Mouse (Mus musculus) ES-E14 (cell line): ENCODE results near the gene Mthfd1l. TPM values are rescaled to one million over a fixed set of nuclear protein-coding genes. Genes with fewer than 3 reads are reported as not detected.
A peak's percentile ranks its signal among the peaks of the same experiment; 100 is the strongest.
"Not testable (repeated sequence)": the region's sequence is repeated elsewhere in the genome, so short reads cannot be mapped to it uniquely, and the experiment has no call there.

ENCODE experiments used
- DNase-seq: peaks from one replicate; pipeline ENCODE4 v3.0.0-alpha.2; 2013; ENCODE audit warnings: low read depth, low spot score
- H3K27ac ChIP-seq: 2 replicates; pipeline ENCODE4 v1.5.1; 2012; ENCODE audit warnings: low read depth, mild to moderate bottlenecking, low read length, moderate library complexity, mixed read lengths; ENCODE audit not compliant: poor library complexity, insufficient read depth, severe bottlenecking
- H3K36me3 ChIP-seq: 2 replicates; pipeline ENCODE4 v1.6.1; 2012; ENCODE audit warnings: mild to moderate bottlenecking, low read length, moderate library complexity, mixed read lengths; ENCODE audit not compliant: control insufficient read depth, poor library complexity, insufficient read depth, severe bottlenecking
- H3K4me1 ChIP-seq, 2 experiments: fragments of 150-350 bp in 1 of 2; sonication (generic) in 1 of 2; 2 replicates each; pipeline ENCODE4 v1.6.1; 2012; ENCODE audit warnings: low read length in 2 of 2, mild to moderate bottlenecking in 1 of 2, mixed read lengths in 1 of 2; ENCODE audit not compliant: control insufficient read depth in 2 of 2, insufficient read depth in 2 of 2, poor library complexity in 1 of 2
- H3K4me3 ChIP-seq, 2 experiments: fragments of 150-350 bp in 1 of 2; sonication (generic) in 1 of 2; 2 replicates each; pipeline ENCODE4 v1.5.1; 2012; ENCODE audit warnings: low read length in 2 of 2, low read depth in 1 of 2, mild to moderate bottlenecking in 1 of 2, mixed read lengths in 1 of 2; ENCODE audit not compliant: insufficient read depth in 1 of 2, poor library complexity in 1 of 2, severe bottlenecking in 1 of 2
- H3K9ac ChIP-seq: 2 replicates; pipeline ENCODE4 v1.6.1; 2012; ENCODE audit warnings: low read depth, mild to moderate bottlenecking, low read length, mixed read lengths; ENCODE audit not compliant: poor library complexity, insufficient read depth, severe bottlenecking
- H3K9me3 ChIP-seq: fragments of 150-350 bp; sonication (generic); 2 replicates; pipeline ENCODE4 v1.6.1; 2012; ENCODE audit warnings: low read depth, mild to moderate bottlenecking, low read length; ENCODE audit not compliant: control insufficient read depth, insufficient read depth
- CHD2 ChIP-seq: IDR thresholded peaks from 2 replicates; pipeline ENCODE4 v1.6.1; 2014; ENCODE audit warnings: mild to moderate bottlenecking, low read depth, low read length, inconsistent platforms
- HCFC1 ChIP-seq: IDR thresholded peaks from 2 replicates; pipeline ENCODE4 v1.6.1; 2012; ENCODE audit warnings: low read length, inconsistent platforms, borderline replicate concordance; ENCODE audit not compliant: insufficient read depth
- MAFK ChIP-seq: IDR thresholded peaks from 2 replicates; pipeline ENCODE4 v1.6.1; 2014; ENCODE audit warnings: mild to moderate bottlenecking, low read depth, low read length, inconsistent platforms; ENCODE audit not compliant: insufficient read depth
- ZC3H11A ChIP-seq: IDR thresholded peaks from 2 replicates; pipeline ENCODE4 v1.6.1; 2012; ENCODE audit warnings: low read depth, mild to moderate bottlenecking, inconsistent platforms, low read length, borderline replicate concordance
- ZNF384 ChIP-seq: IDR thresholded peaks from 2 replicates; pipeline ENCODE4 v1.6.1; 2012; ENCODE audit warnings: low read depth, low read length, inconsistent platforms
- in situ Hi-C, 2 experiments: fragments of 600-800 bp; cut with MboI; formaldehyde crosslinking; loops; one replicate each; pipeline ENCODE4 v1.15.1; 2025; ENCODE audit warnings: low sequenced_read_pairs in 2 of 2, inconsistent platforms in 1 of 2; ENCODE audit not compliant: unreplicated experiment in 2 of 2
- total RNA-seq: library from RNA; depleted of rRNA; stranded (reverse); fragments of 300-350 nt; gene quantifications from 2 replicates; pipeline ENCODE4 v1.2.3, GENCODE M21; 2012

Gene Mthfd1l
- total RNA-seq, 1 experiment, result 48.5 TPM

DNA sequence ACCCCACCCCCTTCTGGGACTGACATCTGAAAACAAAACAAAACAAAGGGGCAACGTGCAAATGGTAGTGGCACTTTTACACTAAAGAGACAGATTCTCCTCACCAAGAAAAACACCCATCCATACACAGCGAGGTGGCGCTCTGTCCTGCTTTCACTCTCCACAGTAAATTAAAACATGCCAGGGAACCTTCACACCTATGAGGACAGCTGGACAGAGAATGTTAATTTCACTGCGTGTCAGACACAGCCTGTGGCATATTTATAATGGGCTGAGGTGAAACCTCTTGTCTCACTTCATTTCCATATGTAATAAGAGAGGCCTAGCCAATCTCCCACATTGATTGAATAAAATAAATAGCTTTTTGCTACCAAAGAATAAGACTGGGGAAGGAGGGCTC lies 146.4 kb downstream of the Mthfd1l start:
- no peaks in the 10 kb centered on the region; the same call in none of the 2 replicates for H3K36me3 ChIP-seq
- in situ Hi-C loops, result no loop called here
- no peak for DNase-seq
- H3K4me3 ChIP-seq, result no peak overlapping the region
- no peaks in the 10 kb centered on the region for H3K9me3 ChIP-seq
- H3K27ac ChIP-seq, result no peak overlapping the region
- H3K9ac ChIP-seq, result no peak overlapping the region
- H3K4me1 ChIP-seq, result peaks cover 5 to 12% of the 10 kb centered on the region in 2 experiments; a peak in 3 of 4 replicates
- TF ChIP-seq MAFK, result no peak
- TF ChIP-seq CHD2, result no peak
- TF ChIP-seq HCFC1, result no peak
- no peak for TF ChIP-seq ZC3H11A
- no peak for TF ChIP-seq ZNF384

DNA sequence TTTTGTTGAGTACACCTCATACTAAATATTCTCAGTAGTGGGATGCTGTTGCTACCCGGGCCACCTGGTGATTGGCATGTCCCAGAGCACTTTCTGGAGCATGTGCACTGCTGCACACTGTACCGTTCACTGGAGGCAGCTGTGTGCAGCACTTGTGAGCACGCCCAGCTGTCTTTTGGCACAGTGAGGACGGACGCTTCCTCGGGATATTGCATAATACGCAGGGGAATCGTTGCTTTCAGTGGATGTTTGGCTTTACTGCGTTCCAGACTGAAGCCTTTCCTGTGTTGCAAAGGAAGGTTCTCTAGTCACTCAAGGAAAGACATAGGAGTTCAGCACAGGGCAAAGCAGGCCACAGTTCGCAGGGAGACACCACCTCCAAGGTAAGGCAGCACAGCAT lies 147.8 kb downstream of the Mthfd1l start:
- H3K9me3 ChIP-seq, result no peaks in the 10 kb centered on the region
- H3K4me1 ChIP-seq, result peaks cover 8 to 20% of the 10 kb centered on the region in 2 experiments
- no peak for TF ChIP-seq HCFC1
- TF ChIP-seq ZNF384, result no peak
- no peak for TF ChIP-seq MAFK
- no peak for TF ChIP-seq ZC3H11A
- TF ChIP-seq CHD2, result no peak
- H3K9ac ChIP-seq, result no peak overlapping the region
- H3K36me3 ChIP-seq, result no peaks in the 10 kb centered on the region; the same call in none of the 2 replicates
- DNase-seq, result no peak
- in situ Hi-C loops, result no loop called here
- H3K4me3 ChIP-seq, result no peak overlapping the region
- H3K27ac ChIP-seq, result peak overlapping the region; percentile 36; the same call in 1 of the 2 replicates

DNA sequence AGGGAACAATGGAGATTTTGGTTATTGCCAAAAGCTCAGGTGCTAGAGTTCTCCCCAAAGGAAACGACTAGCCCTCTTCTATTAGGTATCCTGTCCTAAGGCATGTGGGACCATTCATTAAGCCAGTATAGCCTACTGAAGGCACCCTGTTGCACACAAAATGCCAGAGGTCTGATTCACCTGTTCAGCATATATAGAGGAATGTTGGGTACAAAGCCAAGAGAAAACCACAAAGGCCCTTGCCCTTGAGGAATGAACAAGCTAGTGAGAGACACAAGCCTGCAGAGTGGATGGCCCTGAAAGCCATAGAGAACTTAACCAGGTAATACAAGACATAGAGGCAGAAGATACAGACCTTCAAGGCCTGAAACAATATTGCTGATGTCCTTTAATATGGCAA lies 148.3 kb downstream of the Mthfd1l start:
- no peak overlapping the region for H3K9ac ChIP-seq
- H3K4me1 ChIP-seq, result peaks cover 8 to 20% of the 10 kb centered on the region in 2 experiments
- H3K27ac ChIP-seq, result no peak overlapping the region
- no peak for DNase-seq
- in situ Hi-C loops, result no loop called here
- no peaks in the 10 kb centered on the region for H3K9me3 ChIP-seq
- no peaks in the 10 kb centered on the region; the same call in none of the 2 replicates for H3K36me3 ChIP-seq
- TF ChIP-seq HCFC1, result no peak
- TF ChIP-seq CHD2, result no peak
- TF ChIP-seq ZC3H11A, result no peak
- TF ChIP-seq MAFK, result no peak
- TF ChIP-seq ZNF384, result no peak
- H3K4me3 ChIP-seq, result no peak overlapping the region

DNA sequence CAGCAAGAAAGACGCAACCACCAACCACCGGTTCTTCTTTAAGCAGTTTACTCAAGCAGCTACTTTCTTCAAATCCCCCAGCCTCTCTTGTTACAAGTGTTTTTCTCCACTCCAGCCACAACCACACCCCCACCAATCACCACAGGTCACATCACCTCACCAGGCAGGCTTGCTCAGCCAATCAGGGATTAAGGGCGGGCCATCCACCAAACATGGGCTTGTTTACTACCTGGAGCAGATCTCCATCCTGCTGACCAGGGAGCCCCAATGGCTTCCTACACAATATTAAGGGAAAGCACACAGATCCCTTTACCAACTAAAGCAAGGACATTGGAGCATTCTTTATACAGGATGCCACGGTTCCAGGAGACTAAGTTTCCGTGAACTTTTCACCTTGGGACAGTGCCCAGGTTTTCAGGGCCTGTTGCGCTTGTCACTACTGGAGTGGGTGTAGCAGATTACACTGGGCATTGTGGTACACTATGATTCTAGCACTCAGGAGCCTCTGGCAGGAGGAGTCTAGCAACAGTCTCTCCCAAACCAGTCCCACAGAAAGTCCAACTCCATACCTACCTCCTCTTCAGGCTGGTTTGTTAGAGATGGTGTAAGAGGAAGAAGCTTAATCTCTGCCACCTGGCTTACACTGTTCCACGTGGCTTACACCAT lies 150.5 kb downstream of the Mthfd1l start:
- in situ Hi-C loops, DNase-seq, H3K36me3 ChIP-seq, H3K4me3 ChIP-seq, H3K9me3 ChIP-seq, H3K9ac ChIP-seq: not testable (repeated sequence)
- Histone ChIP-seq H3K27ac (peak overlapping the region; percentile 79), H3K4me1 (peaks cover 12 to 23% of the 10 kb centered on the region in 2 experiments)

DNA sequence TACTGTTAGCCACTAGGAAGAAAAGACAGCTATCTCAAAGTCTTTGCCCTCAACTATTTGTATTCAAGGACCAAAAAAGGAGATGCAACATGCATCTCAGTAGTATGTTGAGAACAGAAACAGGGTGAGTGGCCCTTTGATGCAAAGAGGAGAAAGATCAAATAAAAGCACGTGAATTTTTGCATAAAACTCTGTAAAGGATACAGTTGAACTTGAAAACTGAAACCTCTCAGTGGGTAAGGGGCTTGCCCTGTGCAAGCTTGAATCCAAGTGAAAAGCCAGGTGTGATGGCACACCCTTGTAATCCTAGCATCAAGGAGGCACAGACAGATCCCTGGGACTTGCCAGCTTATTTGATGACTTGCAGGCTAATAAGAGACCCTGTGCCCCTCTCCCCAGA lies 151.2 kb downstream of the Mthfd1l start:
- TF ChIP-seq ZC3H11A, result no peak
- no peak for TF ChIP-seq HCFC1
- TF ChIP-seq MAFK, result no peak
- no peak overlapping the region for H3K4me3 ChIP-seq
- peaks cover 3% of the 10 kb centered on the region; the same call in 1 of the 2 replicates for H3K36me3 ChIP-seq
- peak overlapping the region; percentile 79; the same call in 1 of the 2 replicates for H3K27ac ChIP-seq
- H3K9ac ChIP-seq, result no peak overlapping the region
- in situ Hi-C loops, result no loop called here
- H3K9me3 ChIP-seq, result no peaks in the 10 kb centered on the region
- DNase-seq, result no peak
- H3K4me1 ChIP-seq, result peaks cover 13 to 25% of the 10 kb centered on the region in 2 experiments
